Mouse (Mus musculus) cerebellum, adult 11-12 months (tissue): Measurements from ENCODE around the gene Gfpt2.

Source experiments
- DNase-seq: peaks from one replicate; pipeline ENCODE4 v3.0.0; 2022

Gene Gfpt2

GRCm38 (mm10) chr11:49841886-49842285, 47.9 kb downstream of the Gfpt2 start:
- no peak for DNase-seq

DNA sequence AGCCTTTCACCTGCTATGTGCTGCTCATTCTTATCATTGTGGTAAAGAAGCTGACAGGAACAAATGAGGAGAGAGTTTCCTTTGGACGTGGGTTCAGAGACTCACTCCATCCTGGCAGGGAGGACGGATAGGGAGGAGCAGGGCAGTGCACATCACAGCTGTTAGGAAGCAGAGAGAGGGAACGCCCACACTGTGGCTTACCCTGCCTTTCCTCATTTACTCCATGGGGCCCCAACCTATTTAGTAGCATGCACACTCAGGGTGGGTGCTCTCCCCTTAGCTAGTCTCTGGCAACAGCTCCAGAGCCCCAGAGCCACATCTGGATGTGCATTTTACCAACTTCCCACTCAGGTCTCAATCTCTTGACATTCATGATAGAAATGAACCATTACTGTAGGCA, 48.7 kb downstream of the Gfpt2 start:
- DNase-seq, result no peak

GRCm38 (mm10) chr11:49844311-49844710, 50.3 kb downstream of the Gfpt2 start:
- DNase-seq, result no peak

DNA sequence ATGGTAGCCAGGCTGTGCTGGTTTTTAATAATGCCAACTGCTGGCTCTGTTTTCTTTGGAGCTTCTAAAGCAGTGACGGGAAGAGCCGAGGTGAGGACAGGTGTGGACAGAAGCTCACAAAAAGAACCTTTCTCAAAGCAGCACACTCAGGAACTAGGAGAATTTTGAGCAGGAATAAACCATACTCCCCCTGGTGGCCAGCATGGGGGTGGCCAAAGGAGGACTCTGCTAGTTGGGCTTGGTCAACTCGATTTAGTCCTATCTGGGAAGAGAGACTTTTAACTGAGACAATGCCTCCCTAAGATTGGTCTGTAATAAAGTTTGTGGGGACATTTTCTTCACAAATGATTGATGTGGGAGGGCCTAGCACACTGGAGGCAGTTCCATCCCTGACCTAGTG, 51.0 kb downstream of the Gfpt2 start:
- DNase-seq, result peak; percentile 55

GRCm38 (mm10) chr11:49845958-49846357, 52.0 kb downstream of the Gfpt2 start:
- no peak for DNase-seq

- DNase-seq, result peak; percentile 97
Measured at GRCm38 (mm10) chr11:49846401-49847070, 52.6 kb downstream of the Gfpt2 start, which contains the start of gene Mapk9. TSS of gene Mapk9 (plus strand) at chr11:49846751.

DNA sequence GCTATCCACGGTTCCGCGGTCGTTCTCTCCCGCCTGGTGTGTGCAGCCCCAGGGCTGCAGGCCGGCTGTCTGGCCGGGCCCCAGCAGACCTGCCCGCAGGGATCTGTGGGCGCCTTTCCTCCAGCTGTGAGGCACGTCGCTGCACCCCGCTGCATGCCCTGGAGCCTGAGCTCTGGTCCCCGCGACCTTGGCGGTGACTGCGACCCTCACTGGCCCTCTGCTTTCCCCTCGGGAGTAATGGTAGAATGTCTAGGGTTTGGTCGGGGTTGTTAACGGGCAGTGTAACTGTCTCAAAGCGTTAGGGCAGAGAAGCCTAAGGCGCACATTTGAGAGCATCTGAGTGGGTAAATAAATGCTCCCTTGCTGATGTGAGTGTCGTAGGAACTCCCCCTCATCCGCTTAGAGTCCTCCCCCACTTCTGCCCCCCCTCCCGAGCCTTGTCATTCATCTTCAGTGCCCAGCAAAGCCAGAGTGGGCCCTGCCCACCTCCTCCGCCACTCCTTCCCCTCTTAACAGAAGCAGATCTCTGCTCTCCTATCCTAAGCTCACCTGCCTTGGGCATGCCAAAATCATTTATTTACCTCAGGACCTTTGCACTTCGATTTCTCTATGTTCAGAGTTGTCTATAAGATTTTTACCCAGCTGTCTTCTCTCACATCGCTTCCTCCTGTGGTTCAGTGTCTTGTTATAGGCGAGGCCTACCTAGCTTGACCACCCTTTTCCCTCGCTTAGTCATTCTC, 53.3 kb downstream of the Gfpt2 start:
- peak; percentile 57 for DNase-seq

- no peak for DNase-seq
Measured at GRCm38 (mm10) chr11:49847811-49848078, 53.8 kb downstream of the Gfpt2 start.

- peak; percentile 40 for DNase-seq
Measured at GRCm38 (mm10) chr11:49848080-49848815, 54.3 kb downstream of the Gfpt2 start.

DNA sequence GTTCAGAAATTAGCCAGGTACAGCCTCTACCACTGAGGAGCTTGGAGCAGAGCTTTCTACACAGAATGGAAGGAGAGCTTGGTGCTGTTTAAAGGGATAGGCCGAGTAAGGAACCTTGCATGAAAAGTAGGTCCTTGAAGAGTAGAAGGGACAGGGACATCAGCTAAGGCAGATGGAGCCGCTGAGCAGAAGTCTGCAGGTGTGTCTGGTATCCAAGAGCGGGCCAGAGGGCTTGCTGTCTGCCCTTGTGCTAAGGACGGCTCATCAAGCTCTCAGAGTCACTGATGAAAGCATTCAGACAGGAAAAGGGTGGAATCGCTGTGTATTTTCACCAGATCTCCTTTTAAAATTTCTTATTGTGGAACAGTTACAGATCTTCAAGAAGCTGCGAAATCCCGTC, 56.4 kb downstream of the Gfpt2 start:
- DNase-seq, result no peak

DNA sequence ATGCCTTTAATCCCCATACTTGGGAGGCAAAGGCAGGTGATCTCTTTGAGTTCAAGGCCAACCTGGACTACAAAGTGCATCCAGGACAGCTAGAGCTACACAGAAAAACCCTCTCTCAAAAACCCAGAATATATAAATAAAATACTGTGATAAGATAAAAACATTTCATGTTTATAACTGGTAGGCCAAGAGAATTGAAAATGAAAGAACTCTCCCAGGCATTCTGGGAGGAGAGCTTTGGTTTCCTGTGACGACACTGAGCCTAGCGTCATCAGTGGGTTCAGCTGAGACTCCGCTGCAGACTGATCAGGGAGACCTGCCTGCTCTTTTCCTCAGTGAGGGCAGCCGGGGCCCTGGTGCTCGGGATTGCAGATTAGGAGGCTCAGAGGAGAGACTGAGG, 61.2 kb downstream of the Gfpt2 start:
- no peak for DNase-seq

DNA sequence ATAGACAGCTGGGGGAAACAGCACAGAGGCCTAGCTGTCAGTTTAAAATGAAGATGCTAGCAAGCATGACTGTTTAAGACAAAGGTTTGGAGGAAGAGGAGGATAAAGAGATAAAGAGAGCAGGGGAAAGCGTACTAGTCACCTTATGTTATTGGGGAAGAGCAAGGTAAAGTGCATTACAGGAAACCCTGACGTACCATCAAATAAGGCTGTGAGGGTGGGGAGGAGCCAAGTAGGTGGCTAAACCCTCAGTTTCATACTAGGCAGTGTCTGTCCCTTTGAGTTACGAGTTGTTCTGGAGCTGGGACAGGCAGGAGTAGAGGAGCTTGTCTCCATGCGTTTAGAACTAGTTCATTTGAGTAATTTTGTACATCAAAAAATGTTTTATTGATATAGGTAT, 67.2 kb downstream of the Gfpt2 start:
- no peak for DNase-seq

GRCm38 (mm10) chr11:49863926-49864325, 69.9 kb downstream of the Gfpt2 start:
- no peak for DNase-seq

DNA sequence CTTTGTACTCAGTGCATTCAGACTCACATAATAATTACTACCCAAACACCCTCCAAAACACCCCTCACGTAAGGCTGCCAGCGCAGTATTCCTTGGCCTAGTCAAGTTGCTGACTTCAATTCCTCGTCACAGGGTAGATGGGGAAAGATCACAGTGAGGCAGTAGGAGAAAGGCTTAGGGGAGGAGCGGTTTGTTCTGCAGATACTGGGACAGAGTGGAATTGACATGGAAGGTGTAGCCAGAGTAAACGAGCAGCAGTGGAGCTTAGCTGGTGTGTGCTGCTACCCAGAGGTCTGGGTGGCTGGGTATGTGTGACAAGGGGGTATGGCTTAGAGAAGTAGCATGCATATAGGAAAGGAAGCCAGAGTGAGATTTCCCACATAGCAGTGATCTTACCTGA, 73.3 kb downstream of the Gfpt2 start:
- no peak for DNase-seq

DNA sequence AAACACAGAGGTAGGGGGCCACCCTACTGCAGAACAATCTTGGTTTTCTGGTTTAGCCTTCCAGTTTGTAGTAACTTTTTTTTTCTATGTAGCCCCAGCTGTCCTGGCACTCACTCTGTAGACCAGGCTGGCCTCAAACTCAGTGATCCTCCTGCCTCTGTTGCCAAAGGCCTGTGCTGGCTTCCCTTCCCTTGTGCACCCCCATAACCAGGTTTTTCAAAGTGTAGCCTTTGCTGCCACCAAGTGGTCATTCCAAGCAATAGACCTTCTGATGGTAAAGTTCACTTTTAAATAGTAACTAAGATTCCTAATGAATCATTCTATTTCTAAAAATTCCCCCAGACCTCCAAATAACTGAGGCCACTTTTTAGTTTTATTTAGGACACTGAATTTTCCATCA, 75.8 kb downstream of the Gfpt2 start:
- DNase-seq, result peak; percentile 39

- DNase-seq, result peak; percentile 25
Measured at GRCm38 (mm10) chr11:49871914-49872313, 77.9 kb downstream of the Gfpt2 start.

DNA sequence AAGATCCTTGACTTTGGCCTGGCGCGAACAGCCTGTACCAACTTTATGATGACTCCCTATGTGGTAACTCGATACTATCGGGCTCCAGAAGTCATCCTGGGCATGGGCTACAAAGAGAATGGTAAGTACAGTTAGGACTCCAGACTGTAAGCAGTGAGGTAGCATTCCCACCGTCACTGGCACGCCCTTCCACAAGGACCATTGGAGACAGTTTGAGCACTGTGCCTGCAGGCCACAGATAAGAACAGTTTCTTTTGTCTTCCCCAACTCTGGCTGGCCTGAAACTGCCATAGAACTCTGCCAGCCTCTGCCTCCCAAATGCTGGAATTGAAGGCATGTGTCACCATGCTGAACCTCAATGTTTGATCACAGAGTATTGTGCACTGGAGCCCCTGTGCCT, 78.8 kb downstream of the Gfpt2 start:
- DNase-seq, result no peak

DNA sequence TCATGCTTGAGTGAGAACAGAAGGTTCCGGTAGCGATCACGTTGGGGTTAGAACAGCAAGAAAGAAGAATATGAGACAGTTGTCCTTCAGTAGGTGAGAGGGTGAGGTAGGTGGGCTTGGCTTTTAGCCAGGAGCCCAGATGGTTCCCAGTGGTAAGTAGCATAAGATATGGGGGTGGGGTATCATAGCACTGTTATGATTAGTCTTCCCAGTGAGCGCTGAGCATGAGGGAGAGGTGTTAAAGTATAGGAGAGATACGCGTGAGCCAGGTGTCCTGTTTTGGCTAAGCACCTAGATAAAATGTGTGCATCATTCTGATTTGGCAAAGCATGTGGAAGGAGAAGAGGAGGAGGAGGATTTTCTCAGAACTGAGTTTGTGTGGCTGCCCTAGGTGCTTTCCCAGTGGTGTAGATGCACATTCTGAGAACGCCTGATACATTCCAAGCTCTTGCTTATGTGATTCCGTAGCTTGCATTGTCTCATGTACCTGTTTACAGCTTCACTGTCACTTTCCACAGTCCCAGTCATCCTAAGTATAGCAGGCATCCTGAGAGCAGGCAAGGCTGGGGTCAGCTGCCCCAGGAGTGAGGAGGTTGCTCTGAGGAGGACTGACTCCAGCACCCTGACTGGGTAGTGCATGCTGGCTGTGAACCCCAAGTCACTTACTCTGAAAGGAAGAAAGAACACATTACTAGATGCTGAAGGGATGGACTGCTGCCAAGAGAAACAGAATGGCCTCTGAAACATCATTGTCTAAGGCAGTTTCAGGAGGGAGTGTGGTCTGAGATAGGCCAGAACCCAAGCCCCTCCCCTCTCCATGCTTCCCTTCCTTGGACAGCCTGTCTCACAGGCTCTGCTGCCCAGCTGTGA, 83.2 kb downstream of the Gfpt2 start:
- DNase-seq, result peak; percentile 55

GRCm38 (mm10) chr11:49879950-49880642, 86.1 kb downstream of the Gfpt2 start:
- no peak for DNase-seq

DNA sequence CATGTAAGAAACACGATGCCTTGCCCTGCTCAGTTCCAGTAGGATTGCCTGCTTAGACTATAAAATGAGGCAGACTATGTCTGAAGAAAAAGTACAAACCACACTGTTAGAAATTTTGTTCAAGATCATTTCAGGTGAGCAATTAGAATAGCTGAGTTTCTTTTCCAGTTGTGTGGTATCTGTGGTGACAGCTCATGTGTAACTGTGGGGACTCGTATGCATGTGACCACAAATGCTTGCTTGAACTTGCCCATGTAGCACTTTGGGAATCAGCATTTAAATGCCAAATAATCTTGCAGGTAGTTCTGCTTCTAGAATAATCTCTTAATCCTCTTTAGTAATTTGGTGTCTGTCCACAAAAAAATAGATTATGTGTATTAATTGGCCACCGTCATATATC, 89.4 kb downstream of the Gfpt2 start:
- DNase-seq, result no peak
